Mouse (Mus musculus): ENCODE results near the gene Olig2. TPM values are rescaled to one million over a fixed set of nuclear protein-coding genes. Genes with fewer than 3 reads are reported as not detected.
A peak's percentile ranks its signal among the peaks of the same experiment; 100 is the strongest.
"Not testable (repeated sequence)": the region's sequence is repeated elsewhere in the genome, so short reads cannot be mapped to it uniquely, and the experiment has no call there.

Gene Olig2
- polyA plus RNA-seq, 1 experiment from 2014 or later: not detected

DNA sequence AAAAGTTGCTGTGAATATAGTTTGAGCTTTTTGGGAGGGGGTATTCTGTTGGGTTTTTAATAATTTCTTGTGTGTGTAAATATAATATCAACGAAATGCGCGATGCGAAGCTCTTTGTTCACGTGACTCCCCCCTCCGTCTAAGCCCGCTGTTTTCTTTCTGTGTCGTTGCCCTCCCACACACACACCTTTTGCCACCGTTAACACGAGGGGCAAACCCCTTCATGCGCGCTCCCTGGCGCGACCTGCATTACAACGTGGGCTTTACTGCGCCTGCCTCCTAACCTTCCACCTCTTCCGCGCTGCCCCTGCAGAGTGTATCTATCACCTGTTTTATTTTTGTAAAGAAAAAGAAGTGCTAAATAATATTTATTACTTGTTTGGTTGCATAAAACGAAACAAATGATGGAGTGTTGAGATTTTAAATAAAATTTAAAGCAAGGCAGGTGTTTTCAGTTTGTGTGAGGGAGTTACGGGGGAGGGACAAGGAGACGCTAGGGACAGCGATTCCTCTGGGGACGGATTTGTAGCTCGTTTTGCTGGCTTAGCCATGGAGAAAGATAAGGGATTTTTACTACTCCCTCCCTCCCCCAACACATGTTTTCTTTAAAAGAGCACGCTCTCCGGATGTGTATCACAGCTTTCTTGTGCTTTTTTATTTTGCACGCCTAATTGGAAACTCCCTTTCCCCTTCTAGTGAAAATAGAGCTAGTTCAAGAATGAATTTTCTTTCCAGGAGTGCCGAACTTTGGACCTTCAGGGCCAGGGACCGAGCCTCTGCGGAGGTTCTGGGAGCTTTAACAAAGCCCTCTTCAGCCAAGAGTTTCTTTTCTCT, 3.2 kb downstream of the Olig2 start:
- Histone ChIP-seq H3K4me1 (peaks cover 20% of the 10 kb centered on the region; the same call in 1 of the 2 replicates), H3K36me3 (no peaks in the 10 kb centered on the region), H3K9me3 (no peaks in the 10 kb centered on the region), H3K27me3 (peaks cover 99% of the 10 kb centered on the region), H3K27ac (no peak overlapping the region), H3K9ac (no peak overlapping the region), H3K4me2 (no peak overlapping the region), H3K4me3 (no peak overlapping the region)
- WGBS: 4% methylated on average over 30 of the region's 30 CpGs
- ATAC-seq (ENCODE audit: borderline replicate concordance, extremely low read depth, low FRiP score, low TSS enrichment): no peak

DNA sequence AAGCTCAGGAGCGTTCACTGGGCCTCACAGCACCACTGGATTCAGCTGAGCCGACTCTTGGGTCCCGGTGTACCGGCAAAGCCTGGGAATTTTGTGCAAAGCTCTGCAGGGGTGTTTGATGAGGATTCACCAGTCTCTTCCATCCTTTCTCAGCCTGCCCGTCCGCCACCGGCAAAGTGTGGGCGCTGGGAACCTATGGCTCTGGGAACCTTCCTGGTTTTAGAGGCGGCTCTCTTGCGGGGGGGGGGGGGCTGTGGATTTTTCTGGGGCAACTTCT, 3.8 kb downstream of the Olig2 start:
- H3K27me3 ChIP-seq: peaks cover 99% of the 10 kb centered on the region
- no peak overlapping the region for H3K4me2 ChIP-seq
- WGBS: 3% methylated on average over 10 of the region's 10 CpGs
- H3K4me3 ChIP-seq: no peak overlapping the region
- H3K4me1 ChIP-seq: peaks cover 20% of the 10 kb centered on the region; the same call in 1 of the 2 replicates
- no peaks in the 10 kb centered on the region for H3K9me3 ChIP-seq
- H3K27ac ChIP-seq: no peak overlapping the region
- ATAC-seq (ENCODE audit: borderline replicate concordance, extremely low read depth, low FRiP score, low TSS enrichment): no peak
- no peaks in the 10 kb centered on the region for H3K36me3 ChIP-seq
- no peak overlapping the region for H3K9ac ChIP-seq

DNA sequence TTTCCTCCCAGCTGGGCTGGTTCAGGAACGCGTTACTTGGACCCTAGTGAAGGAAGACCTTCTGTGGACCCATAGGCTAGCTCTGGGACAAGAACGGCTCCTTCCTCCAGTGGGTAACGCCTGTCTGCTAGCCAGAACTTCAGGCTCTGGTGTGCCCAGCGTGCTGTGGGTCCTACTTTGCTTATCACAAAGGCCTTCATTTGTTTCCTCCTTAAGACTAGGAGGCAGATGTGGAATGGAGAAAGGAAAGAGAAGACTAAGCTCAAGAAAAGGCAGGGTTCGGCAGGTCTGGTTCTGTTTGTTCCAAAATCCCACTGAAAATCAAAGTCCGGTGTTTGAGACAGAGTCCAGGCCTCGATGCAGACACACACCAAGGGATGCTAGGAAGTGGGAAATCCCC, 4.4 kb downstream of the Olig2 start:
- Histone ChIP-seq H3K4me3 (no peak overlapping the region), H3K4me2 (no peak overlapping the region), H3K36me3 (no peaks in the 10 kb centered on the region), H3K9me3 (no peaks in the 10 kb centered on the region), H3K4me1 (peaks cover 19% of the 10 kb centered on the region; the same call in 1 of the 2 replicates), H3K9ac (no peak overlapping the region), H3K27ac (no peak overlapping the region), H3K27me3 (peaks cover 99% of the 10 kb centered on the region)
- ATAC-seq (ENCODE audit: borderline replicate concordance, extremely low read depth, low FRiP score, low TSS enrichment): no peak
- 17% methylated on average over 8 of the region's 8 CpGs for WGBS

DNA sequence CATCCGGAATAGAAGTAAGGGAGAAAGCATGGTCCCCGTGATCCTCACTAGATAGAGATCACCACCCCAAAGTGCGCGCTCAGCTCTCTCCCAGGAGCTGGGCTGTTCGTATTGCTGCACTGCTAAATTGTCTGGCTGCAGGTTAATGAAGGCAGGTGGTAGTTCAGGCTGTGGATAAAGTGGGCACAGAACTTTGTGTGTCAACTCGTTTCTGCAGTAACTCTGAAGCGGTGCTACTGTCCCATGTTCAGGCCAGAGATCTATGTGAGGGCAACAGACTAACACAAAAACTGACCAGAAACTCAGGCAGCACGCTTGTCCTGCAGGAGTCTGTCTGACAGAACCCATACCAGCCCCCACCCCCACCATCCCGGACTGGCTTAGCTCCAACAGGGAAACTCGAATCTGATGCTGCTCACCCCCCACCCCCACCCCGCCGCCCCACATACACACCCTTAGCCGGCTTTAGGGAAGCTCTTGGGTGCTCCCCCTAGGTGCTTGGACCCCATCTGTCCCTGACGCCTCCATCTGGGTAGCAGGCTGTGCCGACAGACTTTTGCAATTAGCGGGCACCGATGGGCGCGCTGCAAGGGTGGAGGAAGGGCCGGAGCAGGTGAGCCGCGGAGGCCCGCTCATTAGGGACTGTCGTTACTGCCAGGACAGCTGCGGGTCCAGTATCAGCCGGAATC, 6.7 kb downstream of the Olig2 start:
- H3K27me3 ChIP-seq: peaks cover 99% of the 10 kb centered on the region
- peaks cover 2% of the 10 kb centered on the region; the same call in 1 of the 2 replicates for H3K4me1 ChIP-seq
- no peaks in the 10 kb centered on the region for H3K9me3 ChIP-seq
- no peak overlapping the region for H3K4me3 ChIP-seq
- H3K36me3 ChIP-seq: no peaks in the 10 kb centered on the region
- 2% methylated on average over 26 of the region's 26 CpGs for WGBS
- no peak overlapping the region for H3K4me2 ChIP-seq
- no peak overlapping the region for H3K27ac ChIP-seq
- no peak overlapping the region for H3K9ac ChIP-seq
- no peak for ATAC-seq (ENCODE audit: borderline replicate concordance, extremely low read depth, low FRiP score, low TSS enrichment)

DNA sequence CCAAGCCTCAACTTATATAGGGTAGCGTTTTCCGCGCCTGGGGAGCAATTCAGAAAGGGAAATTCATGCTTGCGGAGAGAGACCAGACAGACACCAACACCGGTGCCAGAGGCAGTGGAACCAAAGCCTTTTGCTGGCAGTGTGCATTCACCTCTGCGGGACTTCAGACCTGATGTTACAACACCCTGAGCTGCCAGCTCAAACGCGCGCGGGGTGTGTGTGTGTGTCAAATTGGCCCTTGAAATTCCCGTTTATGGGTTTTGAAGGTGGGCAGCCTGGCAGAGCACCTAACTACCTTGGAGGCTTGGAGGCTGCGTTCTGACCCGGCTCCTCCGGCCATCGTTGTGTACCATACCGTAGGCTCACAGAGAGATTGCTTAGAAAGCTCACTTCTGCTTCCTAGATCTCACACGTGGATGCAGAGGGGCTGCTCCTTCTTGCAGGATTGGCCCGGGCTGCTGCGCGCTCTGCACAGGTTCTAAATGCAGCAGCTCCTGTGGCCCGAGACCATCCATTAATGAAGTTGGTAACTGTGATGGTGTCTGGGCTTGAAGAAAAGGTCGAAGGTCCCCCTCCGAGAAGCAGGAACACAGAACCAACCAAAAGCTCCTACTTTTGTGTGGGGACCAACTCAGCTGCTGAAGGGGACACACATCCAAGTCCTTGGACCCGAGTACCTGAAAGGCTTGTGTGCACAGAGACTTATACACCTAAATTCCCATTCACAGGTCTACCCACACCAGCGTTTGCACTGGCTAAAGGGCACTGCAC, 7.4 kb downstream of the Olig2 start:
- Histone ChIP-seq H3K4me1 (no peaks in the 10 kb centered on the region), H3K27ac (no peak overlapping the region), H3K9me3 (no peaks in the 10 kb centered on the region), H3K36me3 (no peaks in the 10 kb centered on the region), H3K27me3 (peaks cover 98% of the 10 kb centered on the region), H3K4me2 (no peak overlapping the region), H3K4me3 (no peak overlapping the region), H3K9ac (no peak overlapping the region)
- 5% methylated on average over 25 of the region's 25 CpGs for WGBS
- ATAC-seq (ENCODE audit: borderline replicate concordance, extremely low read depth, low FRiP score, low TSS enrichment): no peak

DNA sequence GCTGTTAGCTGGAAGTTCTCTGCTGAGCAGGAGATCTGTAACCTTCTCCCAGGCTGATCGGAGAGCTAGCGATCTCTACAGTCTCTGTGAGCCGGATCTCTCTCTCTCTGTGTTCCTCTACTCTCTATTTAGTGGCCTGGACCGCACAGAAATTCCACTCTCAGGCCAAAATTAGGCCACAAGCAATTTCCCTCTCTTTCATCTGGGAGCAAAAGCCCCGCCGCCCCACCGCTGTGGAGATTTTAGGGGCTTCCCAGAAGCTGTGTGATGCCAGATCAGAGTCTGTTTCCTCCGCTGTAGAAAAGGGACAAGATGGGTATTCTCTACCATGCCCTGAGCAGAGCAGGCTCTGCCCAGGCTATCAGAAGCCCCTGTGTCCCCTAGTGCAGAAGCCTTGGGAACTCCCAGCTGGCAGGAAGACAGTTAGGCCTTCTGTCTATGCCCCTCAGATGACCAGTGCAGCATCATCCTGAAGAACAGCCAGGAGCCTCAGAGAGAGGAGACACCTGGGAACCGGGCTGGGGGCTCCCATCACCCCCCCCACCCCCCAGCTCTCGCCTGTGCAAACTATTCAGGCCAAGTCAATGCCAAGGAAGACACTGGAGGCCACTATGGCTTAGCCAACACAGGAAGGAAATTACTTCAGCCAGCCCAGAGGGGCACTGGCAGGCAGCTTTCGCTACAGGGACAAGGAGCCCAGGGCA, 8.1 kb downstream of the Olig2 start:
- Histone ChIP-seq H3K4me3 (no peak overlapping the region), H3K4me1 (no peaks in the 10 kb centered on the region), H3K36me3 (no peaks in the 10 kb centered on the region), H3K4me2 (no peak overlapping the region), H3K9me3 (no peaks in the 10 kb centered on the region), H3K27ac (no peak overlapping the region), H3K9ac (no peak overlapping the region), H3K27me3 (peaks cover 98% of the 10 kb centered on the region)
- ATAC-seq (ENCODE audit: borderline replicate concordance, extremely low read depth, low FRiP score, low TSS enrichment): no peak
- whole genome bisulfite sequencing: 19% methylated on average over 11 of the region's 11 CpGs

DNA sequence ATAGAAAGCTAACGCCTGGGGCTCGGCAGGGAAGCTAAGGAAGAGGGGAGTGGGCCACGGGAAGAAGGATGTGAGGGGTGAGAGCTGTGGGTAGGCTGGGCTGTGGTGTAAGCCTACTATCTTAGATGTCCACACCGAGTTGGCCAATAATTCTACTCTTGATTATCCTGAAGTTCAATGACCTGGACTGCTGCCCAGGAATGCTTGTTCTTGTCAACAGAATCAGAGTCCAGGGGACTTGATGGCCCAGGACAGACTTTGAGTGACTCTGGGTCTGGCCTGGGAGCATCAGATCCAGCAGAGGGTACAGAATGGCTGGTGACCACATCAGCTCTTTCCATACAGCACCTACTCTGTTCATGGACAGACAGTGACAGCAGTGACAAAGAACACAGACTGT, 13.8 kb downstream of the Olig2 start:
- H3K9ac ChIP-seq: no peak overlapping the region
- H3K4me2 ChIP-seq: no peak overlapping the region
- H3K9me3 ChIP-seq: no peaks in the 10 kb centered on the region
- ATAC-seq (ENCODE audit: borderline replicate concordance, extremely low read depth, low FRiP score, low TSS enrichment): no peak
- no peaks in the 10 kb centered on the region for H3K4me1 ChIP-seq
- peaks cover 54% of the 10 kb centered on the region for H3K27me3 ChIP-seq
- WGBS: 46% methylated on average over 4 of the region's 4 CpGs
- H3K36me3 ChIP-seq: no peaks in the 10 kb centered on the region
- no peak overlapping the region for H3K4me3 ChIP-seq
- no peak overlapping the region for H3K27ac ChIP-seq

DNA sequence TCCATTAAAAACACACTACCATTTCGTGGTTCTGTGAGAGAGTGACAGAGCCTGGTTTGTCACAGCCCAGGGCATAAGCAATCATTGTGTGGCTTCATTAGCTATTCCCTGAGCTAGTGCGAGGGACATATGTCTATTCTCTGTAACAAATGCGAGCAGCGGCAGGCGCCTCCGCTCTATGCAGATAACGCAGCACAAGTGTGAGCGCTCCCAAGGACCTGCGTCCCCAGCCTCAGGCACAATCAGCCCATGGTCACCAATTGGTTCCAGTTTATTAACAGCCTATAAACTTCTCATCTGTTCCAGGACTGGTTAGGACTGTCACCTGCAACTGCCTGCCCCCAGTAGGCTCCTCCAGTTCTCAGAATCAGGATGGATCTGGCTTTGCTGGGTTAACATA, 21.0 kb downstream of the Olig2 start:
- Histone ChIP-seq H3K27ac (no peak overlapping the region), H3K9ac (no peak overlapping the region), H3K4me2 (no peak overlapping the region), H3K9me3 (no peaks in the 10 kb centered on the region), H3K36me3 (no peaks in the 10 kb centered on the region), H3K4me3 (no peak overlapping the region), H3K27me3 (0 out of 2 replicates have a peak, but pooled peaks cover 10% of the 10 kb centered on the region), H3K4me1 (no peaks in the 10 kb centered on the region)
- ATAC-seq (ENCODE audit: borderline replicate concordance, extremely low read depth, low FRiP score, low TSS enrichment): no peak
- WGBS: 63% methylated on average over 9 of the region's 9 CpGs

DNA sequence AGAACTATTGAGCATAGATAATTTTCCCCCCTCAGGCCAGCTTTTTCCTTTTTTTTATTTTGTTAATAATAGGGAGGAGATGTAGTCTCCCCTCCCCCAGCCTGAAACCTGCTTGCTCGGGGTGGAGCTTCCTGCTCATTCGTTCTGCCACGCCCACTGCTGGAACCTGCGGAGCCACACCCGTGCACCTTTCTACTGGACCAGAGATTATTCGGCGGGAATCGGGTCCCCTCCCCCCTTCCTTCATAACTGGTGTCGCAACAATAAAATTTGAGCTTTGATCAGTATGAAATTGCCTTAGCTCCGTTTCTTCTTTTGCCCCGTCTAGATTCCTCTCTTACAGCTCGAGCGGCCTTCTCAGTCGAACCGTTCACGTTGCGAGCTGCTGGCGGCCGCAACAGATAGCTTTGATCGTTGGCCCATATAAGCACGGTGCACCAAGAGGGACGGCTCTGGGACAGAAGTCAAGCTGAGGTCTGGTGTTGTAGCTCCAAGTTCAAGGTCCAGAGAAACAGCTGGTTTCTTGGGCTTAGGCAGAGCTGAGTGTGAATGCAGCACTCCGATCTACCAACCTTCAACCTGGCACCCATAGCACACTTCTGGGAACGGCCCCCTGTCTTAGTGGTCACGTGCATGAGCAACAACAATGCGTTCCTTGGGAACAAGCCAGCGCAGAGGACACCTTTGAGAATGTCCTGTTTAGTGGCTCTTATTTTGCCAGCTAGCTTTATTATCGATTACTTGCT, 30.3 kb downstream of the Olig2 start:
- peaks cover 41% of the 10 kb centered on the region for H3K27me3 ChIP-seq
- ATAC-seq (ENCODE audit: borderline replicate concordance, extremely low read depth, low FRiP score, low TSS enrichment); H3K36me3 ChIP-seq; H3K27ac ChIP-seq; H3K4me1 ChIP-seq; H3K9me3 ChIP-seq; H3K4me3 ChIP-seq; H3K9ac ChIP-seq: not testable (repeated sequence)
- H3K4me2 ChIP-seq: peak overlapping the region; percentile 13; the same call in 1 of the 2 replicates
- 15% methylated on average over 22 of the region's 28 CpGs for WGBS

DNA sequence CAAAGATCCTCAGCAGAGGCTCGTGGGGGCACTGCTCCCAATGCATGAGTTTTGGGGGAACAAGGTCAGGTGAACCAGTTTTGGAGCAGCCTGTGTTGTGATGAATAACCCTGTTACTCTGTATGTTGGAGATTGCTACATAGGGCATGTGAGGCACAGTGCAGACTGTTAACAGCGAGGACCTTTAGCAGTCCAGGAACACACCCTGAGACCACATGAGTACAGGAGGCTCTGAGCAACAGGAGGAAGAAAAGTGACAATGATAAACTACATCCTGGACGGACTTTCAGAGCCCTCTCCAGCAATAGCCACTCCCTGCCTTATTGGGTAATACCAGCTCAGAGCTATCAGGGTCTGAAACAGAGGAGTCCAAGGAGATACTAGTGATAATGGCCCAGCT, 33.7 kb downstream of the Olig2 start:
- Histone ChIP-seq H3K36me3 (no peaks in the 10 kb centered on the region), H3K9ac (no peak overlapping the region), H3K4me2 (no peak overlapping the region), H3K4me3 (no peak overlapping the region), H3K4me1 (no peaks in the 10 kb centered on the region), H3K9me3 (no peaks in the 10 kb centered on the region), H3K27ac (no peak overlapping the region), H3K27me3 (peaks cover 52% of the 10 kb centered on the region)
- WGBS: 50% methylated on average over 3 of the region's 3 CpGs
- no peak for ATAC-seq (ENCODE audit: borderline replicate concordance, extremely low read depth, low FRiP score, low TSS enrichment)

DNA sequence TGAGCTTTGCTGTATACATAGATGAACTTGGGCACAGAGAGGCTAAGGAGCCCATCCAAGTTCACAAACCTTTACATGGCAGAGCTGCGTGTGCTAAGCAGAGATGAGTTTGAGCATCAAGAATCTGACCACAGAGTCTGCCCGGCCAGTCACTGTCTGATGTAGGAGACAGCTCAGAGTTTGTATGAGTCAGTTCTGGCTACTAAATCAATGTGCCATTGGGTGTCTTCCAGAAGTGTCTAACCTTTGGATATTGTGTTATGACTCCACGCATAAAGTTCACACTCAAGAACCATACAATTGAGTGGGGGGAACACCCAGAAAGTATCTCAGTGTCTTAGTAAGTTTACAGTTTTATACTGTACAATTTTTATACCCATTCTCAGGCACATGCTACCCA, 35.6 kb downstream of the Olig2 start:
- Histone ChIP-seq H3K4me1 (no peaks in the 10 kb centered on the region), H3K4me3 (no peak overlapping the region), H3K27me3 (peaks cover 60% of the 10 kb centered on the region), H3K4me2 (no peak overlapping the region), H3K9me3 (no peaks in the 10 kb centered on the region), H3K9ac (no peak overlapping the region), H3K27ac (no peak overlapping the region), H3K36me3 (no peaks in the 10 kb centered on the region)
- WGBS: 80% methylated on average over 3 of the region's 3 CpGs
- ATAC-seq (ENCODE audit: borderline replicate concordance, extremely low read depth, low FRiP score, low TSS enrichment): no peak

Data from lung, embryonic 15.5 days (tissue).